Mouse (Mus musculus): ENCODE data around the gene Usp22.

DNA sequence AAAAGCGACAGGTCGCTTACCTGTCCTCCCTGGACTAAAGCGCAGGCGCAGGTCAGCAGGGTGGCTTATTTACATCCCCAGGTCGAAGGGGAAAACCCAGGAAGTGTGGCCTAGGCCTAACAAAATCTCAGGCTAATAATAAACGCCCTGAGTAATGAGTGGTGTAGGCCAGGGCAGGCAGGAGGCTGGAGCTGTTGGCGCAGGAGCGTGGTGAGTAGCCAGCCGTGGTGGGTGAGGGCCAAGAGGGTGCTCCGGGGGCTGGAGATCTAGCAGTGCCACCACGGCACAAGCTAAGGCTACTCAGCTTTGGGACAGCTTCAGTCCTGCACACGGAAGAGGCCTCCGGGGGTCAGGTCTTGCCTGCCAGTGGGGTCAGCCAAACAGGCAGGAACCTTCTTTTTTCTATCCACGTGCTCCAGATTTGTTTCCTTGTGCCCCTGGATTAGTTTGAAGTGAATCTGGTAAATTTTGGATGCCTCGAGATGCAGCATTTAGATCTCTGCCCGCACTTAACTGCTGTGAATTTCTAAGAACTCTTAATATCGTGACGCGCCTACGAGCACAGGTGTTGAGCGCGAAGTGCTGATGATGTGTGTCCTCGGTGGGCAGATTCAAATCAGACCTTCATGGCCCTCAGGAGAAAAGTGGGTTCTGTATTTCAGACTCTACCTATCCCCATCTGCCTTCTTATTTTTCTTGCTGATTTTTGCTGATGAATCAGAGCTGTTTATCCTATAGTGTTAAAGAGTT, 48.1 kb downstream of the Usp22 start, which contains the start of gene Tnfrsf13b:
- TF ChIP-seq CTCF (IDR thresholded peaks at IDR 0.05; ENCODE audit: low read depth) (no peak), EP300 (IDR thresholded peaks at IDR 0.05; ENCODE audit: low read depth) (no peak)

Data from liver, embryonic 14.5 days (tissue).